Mouse (Mus musculus): ENCODE measurements around the gene Spn.
A peak's percentile ranks its signal among the peaks of the same experiment; 100 is the strongest.
"Not testable (repeated sequence)": the region's sequence is repeated elsewhere in the genome, so short reads cannot be mapped to it uniquely, and the experiment has no call there.

The Spn gene

DNA sequence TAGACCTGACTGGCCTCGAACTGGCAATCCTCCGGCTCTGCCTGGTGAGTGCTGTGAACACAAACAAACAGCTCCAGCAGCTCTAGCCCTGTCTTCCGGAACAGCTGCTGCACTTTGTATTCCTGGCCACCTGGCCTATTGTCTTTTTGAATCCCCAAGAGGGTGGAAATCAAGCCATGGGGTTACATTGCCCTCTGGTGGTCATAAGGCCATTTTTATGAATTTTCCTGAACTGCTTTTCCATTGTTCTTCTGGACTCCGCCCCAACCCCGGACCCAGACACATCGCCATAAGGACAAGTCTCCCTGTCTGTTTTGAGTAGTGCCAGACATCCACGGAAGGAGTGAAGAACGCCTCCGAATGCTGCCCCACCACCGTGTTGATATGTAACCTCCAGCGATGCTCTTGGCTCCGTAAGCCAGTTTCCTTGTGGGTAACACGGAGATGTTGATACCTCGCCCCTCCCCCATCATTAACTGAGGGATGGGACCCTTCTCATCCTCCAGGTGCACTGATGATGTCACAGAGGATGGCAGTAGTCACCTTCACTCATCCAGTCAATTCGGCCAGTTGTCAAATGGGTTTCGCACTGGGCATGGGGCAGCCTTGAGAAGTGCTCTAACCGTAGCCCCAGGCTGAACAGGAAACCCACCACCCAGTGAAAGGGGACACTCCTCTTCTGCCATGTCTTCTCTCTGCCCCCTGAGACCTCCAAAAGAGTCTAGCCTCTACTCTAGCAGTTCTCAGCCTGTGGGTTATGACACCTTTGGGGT, 32.9 kb downstream of the Spn start:
- DNase-seq = peak; percentile 85

DNA sequence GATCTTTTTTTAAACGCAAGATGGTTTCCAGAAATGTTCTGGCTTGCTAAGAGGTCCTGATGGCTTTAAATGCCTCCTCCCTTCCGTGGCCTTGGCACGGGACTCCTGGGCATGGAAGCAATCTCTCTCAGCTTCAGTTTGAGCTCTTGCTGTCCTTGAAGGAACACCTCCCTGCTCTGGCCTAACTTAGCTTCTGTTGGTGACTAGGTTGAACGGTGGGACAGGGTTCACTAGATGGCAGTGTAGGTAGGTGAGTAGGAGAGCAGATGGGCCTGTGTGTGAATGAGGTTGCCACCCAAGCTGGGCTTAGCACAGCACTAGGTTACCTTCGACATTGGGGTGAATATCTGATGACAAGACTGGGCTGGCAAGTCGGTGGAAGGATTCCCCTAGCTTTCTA, 33.7 kb downstream of the Spn start:
- DNase-seq = no peak

DNA sequence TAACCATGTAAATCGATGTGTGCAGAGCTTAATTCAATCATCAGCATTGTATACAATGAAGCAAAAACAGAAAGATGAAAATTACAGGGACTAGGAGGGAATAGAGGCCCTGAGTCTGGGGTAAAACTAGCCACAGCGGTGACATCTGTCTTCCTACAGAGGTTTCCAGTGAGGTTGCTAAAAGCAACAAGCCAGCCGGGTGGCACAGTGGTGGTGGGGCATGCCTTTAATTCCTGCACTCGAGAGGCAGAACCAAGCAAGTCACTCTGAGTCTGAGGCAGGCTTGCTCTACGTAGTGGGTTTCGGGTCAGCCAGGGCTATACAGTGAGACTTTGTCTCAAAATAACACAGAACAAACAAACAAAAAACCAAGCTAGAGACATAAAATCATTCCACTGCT, 35.5 kb downstream of the Spn start:
- DNase-seq = no peak

DNA sequence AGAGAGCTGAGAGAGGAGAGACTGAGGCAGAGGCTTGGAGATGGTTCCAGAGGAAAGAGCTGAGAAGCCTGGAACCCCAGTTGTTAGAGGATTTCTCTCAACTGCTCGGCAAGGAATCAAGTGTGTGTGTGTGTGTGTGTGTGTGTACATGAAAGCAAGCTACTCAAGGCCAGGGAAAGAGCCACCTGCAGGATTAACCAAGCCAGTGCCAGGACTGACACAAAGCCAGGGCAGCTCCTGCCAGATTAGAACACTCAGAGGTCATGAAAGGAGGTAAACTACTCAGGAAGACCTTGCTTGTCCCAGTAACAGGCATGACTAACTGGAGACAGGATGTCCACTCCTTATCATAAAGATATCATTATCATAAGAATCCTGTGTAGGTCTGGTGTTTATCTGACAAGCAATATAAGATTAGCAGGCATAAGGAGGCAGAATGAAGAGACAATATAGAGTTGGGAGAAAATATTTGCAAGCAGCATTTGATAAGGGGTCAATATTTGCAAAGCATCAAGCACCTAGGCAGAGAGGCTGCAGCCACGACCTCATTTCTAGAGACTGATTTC, 36.1 kb downstream of the Spn start:
- DNase-seq = no peak

DNA sequence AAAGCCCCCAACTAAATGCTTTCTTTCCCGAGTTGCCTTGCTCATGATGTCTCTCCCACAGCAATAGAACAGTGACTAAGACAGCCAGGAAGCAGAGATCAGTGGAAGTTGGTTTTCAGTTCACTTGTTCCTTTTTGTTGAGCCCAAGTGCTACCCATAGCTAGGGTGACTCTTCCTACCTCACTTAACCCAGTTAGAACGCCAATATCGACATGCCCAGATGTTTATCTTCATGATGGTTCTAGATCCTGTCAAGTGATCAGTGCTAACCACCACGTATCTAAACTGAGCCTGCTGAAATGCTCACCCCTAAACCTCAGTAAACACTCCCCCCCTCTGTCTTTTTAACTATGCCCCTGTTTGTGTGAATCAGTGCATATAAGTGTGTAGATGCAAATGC, 38.1 kb downstream of the Spn start:
- DNase-seq = no peak

DNA sequence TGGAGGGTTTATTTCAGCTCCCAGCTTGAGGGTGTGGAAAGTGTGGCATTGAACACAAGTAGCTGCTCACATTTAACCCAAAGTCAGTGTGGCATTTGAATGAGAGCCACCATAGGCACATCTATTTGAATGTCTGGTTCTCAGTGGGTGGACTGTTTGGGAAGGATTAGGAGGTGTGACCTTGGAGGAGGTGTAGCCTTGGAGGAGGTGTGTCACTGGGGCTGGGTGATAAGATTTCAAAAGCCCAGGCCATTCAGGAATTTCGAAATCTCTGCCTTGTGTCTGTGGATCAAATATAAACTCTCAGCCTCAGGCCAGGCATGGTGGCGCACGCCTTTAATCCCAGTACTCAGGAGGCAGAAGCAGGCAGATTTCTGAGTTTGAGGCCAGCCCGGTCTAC, 38.7 kb downstream of the Spn start:
- no peak for DNase-seq

DNA sequence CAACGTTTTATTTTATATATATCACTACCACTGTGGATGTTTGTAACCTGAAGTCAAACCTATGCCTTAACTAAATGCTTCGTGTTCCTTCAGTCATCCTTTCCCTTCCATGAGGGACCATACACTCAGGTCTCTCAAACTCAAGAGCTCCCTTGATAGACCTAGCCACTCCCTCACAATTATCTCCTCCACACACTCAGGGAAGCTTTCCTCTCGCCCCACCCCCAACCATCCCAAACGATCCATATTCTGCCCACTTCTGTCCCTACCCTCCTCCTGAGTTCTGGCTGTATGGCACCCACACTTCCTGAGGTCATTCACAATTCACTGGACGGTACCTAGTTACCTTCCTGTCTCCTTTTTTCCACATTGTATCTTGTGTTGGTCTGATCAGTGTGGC, 39.1 kb downstream of the Spn start:
- no peak for DNase-seq

DNA sequence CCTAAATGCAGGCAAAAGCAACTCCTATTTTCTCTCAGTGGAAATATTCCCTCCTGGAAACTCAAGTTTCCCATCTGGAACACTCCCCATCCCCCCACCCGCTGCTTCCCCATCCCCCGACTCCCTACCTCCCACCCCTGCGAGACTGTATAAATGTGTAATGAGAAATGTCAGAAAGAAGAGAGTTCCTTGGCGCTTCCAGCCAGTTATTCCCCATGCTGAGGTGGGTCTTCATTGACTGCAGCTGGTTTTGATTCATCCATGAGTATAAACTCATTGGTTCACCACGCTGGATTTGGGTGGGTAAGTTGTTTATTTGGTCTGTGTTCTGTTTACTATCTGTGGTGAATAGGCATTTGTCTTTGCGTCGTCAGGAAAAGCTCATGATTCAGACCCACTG, 41.2 kb downstream of the Spn start:
- no peak for DNase-seq

DNA sequence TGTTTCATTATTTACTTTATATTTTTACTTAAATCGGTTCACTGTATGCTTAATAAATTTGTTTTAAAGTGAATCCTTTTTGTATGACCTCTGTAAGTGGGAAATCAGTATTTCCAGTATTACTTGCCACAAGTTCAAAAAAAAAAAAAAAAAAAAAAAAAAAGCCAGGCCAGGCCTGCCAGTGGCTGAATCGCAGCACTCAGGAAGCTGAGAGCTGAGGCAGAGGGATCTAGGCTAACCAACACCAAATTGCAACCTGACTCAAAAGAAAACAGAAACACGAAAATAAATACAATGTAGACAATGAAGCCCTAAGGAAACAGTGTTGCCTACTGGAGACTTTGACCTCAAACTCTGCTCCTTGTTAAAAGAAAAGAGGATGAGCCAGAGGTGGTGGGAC, 43.7 kb downstream of the Spn start:
- no peak for DNase-seq

DNA sequence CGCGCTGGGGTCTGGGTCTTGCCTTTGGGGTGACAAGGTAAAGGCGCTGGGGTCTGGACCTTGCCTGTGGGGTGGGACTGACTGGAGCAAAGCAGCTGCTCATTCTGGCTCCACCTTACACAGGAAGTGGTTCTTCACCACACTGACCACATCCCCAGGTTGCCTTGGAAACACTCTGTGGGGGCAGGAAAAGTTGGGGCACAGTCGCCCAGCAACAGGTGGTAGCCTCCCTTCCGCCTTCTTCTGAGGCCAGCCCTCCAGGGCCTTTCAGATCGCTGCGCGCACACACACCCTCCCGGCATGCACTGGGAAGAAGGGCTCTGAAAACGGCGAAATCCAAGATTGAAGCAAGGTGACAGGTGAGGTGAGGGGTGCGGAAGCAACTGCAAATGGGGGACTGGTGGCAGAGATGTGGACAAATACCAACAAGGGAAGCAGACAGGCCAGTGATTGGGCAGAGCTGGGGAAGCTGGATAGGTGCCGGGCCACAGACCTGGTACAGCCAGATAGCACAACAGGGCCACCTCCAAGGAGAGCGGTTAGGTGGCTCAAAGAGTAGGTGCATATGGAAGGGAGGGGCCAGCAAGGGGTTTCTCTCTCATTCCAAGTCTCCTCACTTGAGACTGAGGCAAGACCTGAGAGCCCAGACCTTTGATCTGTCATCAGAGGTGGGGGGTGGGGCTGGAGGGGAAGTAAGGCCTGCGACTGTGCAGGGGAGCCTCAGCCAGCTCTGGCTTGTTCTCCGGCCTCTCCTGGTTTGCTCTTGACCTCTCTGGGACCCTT, 46.3 kb downstream of the Spn start, which contains the start of gene AI467606:
Gene AI467606, plus strand, starts transcription at position 246 of the 783 bp plus-strand sequence.
- peak; percentile 45 for DNase-seq

DNA sequence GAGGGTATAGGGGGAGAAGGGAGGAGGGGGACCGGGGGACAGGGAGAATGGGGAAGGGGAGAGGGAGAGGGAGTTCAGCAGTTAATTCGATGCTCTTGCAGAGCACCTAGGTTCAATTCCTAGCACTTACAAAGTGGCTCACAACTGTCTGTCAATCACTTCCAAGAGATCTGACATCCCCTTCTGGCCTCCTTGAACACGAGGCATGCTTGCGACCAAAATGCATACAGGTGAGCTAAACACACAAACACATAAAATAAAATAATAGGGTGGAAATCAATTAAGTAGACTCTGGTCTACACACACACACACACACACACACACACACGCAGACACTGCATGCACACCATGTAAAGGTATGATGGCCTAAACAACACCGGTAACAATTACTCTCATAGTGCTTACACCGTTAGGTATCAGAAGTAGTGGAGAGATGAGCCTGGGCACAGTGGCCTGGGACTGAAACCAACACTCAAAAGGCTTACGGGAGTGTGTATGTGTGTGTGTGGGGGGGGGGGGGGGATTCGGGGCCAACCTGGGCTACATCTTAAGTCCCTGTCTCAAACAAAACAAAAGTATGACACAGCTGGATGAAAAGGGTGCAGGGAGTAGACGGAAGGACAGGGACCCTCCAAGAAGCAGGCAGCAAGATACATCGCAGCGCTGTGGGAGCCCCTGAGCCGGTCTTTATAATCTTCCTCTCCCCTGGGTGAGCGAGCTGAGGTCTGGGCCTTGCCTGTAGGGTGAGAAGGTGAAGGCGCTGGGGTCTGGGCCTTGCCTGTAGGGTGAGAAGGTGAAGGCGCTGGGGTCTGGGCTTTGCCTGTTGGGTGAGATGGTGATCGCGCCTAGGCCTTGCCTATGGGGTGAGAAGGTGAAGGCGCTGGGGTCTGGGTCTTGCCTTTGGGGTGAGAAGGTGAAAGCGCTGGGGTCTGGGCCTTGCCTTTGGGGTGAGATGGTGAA, 47.2 kb downstream of the Spn start:
- no peak for DNase-seq

DNA sequence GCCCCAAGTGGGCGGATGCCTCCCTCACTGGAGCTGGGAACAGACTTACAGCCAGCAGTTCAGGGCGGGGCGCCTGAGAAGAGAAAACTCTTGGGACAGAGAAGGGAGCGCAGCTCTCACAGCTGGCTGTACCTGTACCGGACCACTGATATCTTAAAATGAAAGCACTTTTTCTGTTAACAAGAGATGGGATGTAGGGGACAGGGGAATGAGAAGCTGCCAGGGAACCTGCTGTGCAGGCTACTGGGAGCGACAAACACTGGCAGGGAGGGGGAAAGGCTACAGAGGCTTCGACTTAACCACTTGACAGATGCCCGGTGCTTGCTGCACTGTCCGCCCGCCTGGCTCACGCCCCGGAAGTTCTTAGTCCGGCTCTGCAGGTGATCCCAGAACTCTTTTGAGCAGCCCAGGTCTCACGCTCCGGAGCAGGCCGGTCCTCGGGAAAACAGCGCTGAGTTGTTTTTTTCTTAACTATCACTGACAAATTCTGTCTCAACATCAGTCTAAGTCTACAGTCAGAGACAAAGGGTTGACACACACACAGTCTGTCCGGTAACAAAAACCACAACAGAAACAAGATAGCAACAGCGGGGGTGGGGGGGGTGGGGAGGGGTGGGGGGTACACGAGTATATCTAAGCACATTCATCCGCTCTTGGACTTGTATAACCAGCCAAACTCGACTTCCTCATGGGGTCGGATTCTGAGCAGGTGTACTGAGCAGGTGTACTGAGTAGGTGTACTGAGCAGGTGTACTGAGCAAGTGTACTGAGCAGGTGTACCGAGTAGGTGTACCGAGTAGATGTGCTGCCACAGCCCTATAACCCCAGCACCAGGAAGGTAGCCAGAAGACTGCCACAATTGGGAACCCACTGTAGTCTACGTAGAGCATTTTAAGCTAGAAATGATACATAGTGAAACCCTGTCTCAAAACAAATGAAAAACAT, 48.5 kb downstream of the Spn start:
- no peak for DNase-seq

DNA sequence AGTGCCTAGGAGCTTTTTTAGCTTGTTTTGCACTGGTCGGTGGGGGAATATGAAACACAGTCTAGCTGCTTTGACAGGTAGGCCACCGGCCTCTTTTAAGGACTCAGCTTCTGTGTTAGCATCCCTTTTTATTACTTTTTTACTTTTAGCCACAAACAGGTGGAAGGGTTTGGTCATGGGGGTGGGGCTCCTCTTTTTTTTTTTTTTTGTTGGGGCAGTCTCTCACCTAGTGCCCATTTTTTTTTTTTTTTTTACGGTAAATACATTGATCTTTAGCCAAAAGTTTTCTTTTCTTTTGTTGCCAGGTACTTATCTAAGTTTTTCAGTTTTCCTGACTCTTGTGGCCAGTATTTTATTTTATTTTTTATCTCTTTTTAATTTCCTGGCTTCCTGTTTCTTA, 49.5 kb downstream of the Spn start:
- no peak for DNase-seq

DNA sequence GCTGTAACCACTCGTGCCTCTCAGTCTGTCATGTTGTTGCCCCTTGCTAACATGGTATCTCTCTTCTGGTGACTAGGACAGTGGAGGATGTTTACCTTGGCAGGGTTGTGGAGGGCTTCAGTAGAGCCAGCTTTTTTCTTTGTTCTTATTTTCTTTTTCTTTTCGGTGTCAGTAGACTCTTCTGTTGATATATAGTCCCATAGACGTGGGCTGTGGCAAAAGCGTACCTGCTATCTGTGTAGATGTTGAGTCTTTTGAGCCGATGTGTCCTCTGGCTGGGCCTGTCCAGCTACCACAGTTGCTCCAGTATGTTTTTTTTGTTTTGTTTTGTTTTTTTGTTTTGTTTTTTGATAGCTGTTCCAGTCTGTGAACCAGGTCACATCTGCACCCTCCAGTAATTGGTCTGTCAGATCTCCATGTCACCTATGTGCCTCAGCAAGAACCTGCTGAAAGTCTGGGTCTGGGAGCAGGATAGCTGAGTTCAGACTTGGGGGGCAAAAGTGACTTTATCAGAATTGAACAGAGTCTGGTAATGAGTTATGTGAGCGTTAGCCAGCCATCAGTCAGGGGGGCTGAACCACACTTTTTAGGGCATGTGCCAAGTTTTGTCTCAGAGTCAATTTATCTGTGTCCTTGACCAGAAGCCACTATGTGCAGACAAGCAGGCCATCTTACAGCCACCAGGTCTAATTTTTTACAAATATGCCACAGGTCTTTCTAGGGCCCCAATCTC, 50.2 kb downstream of the Spn start, which contains the start of gene Zg16:
Gene Zg16, minus strand, starts transcription at position 51 of the 733 bp plus-strand sequence.
- DNase-seq = not testable (repeated sequence)

DNA sequence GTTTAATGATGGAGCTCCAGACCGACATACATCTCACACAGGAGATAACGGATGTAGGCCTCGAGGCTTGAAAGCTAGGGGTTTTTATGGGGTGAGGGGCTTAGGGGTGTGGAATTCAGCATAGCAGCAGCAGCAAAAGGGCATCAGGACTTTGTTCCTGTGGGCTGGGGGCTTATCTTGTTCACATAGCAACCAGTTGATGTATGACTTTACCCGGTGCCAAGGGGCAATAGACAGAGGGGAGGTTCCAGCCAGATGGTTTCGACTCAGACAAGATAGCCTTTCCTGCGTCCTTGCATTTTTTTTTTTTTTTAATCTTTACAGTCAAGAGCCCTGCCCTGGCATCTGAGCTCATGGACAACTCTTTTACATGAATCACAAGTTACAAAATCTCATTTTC, 51.9 kb downstream of the Spn start:
- not testable (repeated sequence) for DNase-seq

DNA sequence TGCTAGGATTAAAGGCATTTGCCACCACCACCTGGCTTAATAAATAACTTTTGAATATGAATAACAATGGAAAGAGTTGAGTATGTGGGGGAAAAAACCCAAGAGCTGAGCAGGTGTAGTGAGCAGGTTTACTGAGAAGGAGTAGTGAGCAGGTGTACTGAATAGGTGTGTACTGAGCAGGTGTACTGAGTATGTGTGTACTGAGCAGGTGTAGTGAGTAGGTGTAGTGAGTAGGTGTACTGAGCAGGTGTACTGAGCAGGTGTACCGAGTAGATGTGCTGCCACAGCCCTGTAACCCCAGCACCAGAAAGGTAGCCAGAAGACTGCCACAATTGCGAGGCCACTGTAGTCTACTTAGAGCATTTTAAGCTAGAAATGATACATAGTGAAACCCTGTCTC, 52.8 kb downstream of the Spn start:
- no peak for DNase-seq

DNA sequence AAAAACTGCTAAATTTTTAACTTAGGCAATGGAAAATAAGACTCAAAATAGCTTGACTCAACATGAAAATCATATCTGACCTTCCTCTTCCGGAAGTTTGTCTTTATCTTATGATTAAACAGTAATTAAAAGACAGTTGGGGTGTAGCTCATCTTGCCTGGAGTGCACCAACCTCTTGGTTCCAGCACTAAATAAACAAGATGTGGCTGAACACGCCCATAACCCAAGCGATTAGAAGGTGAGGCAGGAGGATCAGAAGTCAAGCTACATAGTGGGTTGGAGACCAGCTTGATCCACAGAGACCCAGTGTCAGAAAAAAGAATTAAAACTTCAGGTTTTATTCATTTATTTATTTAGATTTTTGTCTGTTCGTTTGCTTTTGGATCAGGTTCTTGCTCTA, 53.9 kb downstream of the Spn start:
- DNase-seq = no peak

DNA sequence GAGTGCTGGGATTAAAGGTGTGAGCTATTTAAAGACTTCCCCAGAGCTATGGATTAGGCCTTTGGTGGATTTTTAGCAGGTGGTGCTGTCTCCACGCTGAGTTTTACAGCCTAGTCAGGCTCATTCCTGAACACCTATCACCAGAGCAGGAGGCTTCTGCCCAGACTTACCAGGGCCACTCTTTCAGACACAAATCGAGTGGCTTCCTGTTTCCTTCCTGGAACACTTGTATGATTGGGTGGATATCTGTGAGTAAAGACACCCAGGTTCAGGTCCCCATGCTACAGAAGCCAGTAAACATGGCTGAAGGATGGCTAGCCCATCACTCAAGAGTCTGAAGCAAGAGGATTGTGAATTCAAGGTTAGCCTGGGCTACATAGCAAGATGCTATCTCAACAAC, 54.6 kb downstream of the Spn start:
- no peak for DNase-seq

DNA sequence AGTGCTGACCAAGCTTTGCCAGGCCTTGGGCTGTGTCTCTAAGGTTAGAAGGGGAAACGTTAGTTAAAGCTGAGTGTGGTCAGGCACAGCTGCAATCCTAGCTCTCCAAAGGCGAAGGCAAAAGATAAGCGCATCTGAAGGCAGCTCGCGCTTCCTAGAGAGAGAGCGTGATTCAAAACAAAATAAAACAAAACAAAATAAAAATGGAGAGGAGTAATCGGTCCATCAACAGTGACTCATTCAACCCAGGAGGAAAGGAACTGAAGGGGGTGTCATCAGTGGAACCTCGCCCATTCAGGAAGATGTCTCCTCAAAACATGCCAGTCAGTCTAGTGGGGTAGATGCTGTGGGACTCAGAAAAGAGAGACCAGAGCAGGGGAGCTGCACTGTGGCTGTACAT, 55.4 kb downstream of the Spn start:
- no peak for DNase-seq

All from kidney, postnatal 10 days (tissue).